Mouse (Mus musculus) embryo, embryonic 9.5 days (tissue): ENCODE measurements around the gene Slco3a1.

ENCODE experiments used
- DNase-seq: peaks from one replicate; pipeline ENCODE4 v3.0.0-alpha.2; 2017; ENCODE audit errors: extremely low spot score

The Slco3a1 gene

DNA sequence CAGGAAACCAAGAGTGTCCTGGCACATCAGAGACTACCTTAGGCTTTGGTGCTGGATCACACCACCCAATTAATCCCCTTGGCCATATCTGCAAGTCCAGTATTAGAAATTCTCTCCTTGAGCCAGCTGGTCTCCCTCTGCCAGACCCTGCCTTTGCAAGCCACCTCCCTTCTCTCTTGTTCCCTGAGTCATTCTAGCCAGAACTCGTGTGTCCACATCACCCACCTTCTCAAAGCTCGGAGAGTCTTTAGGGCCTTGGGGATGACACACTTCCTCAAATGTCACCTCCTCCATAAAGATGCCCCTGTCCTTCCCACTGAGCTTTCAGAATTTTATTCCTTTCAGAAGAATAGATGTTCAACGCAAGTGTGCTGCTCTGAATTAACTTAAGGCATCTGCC lies 172.3 kb downstream of the Slco3a1 start:
- no peak for DNase-seq

DNA sequence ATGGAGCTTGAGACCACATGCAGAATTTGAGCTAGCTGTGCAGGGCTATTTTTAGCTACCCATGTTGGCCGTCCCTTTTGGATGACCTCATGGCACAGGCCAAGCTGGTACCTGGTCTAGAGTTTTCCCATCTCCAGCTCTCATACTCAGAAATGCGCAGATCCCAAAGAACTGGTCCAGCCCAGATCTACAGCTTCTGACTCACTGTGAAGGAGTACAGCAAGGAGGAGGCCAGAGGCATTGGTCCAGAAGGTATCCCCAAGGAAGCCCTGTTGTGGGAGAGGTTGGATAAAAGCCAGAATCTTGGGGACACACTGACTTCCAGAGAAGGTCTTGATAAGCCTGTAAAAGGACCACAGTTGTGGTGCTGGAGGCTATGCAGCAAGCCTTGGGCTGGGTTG lies 172.7 kb downstream of the Slco3a1 start:
- DNase-seq = no peak

DNA sequence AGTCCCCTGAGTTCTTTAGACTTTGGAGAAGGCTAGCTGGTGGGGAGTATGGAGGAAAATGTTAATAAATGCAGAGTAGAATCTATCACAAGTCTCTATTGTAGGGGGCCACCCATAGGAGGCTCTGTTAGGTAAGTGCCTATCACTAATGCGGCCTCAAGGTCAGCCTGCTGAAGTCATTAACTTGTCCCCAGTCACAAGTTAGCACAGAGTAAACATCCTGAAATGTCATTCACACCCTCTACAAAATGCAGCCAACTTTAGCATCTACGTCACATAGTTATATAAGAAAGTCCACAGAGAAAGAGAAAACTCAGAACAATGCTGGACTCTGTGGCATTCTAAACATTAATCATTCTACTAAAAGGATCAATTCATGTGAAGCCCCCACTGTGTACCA lies 173.5 kb downstream of the Slco3a1 start:
- DNase-seq = no peak

GRCm38 (mm10) chr7:74377909-74378308 lies 176.7 kb downstream of the Slco3a1 start:
- DNase-seq = no peak

DNA sequence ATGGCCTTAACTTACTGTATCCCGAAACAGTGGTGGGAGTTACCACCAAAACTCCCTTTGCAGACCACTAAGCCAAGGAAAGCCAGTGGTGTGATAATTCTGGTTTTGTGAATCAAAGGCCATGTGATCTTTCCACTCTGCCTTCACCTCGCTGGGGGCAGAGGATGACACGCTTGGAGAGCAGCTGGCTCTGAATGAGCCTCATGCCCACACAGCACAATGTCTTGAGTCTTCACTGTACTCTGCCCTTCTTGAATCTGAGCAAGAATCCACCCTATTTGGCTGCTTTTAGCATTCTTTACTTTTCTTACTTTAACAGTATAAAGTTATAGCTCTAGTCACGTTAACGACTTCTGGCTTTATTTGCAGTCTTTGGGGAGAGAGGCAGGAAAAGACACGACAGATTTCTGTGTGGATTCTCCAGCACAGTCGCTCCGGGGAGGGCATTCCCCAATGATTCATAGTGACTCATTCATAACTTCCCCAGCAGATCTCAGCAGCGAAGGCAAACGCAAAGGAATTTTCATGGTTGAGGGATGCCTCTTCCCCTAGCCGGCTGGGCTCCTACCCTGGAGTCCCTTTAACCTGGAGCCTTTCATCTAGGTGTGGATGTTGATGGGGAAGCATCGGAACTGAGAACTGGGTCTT lies 178.1 kb downstream of the Slco3a1 start:
- DNase-seq = no peak

- no peak for DNase-seq
Observed at GRCm38 (mm10) chr7:74375174-74375957, 179.2 kb downstream of the Slco3a1 start.

DNA sequence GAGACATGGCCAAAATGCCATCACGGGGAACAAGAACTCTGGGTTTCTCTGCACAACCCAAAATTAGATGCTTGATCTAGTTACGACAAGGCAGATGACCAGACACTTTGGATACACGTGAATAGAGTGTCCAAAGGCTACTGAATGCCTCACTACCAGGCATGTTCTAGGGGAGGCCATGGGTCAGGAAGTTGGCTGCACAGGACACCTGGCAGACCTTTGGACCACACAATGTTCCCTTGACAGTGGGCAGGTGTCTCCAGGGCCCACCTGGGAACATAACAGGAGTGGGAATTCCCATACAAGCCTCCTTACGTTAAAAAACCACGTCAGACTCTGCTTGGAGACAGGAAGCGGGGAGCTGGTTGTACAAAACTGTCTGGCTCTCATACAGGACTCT lies 181.5 kb downstream of the Slco3a1 start:
- no peak for DNase-seq

GRCm38 (mm10) chr7:74372141-74372582 lies 182.4 kb downstream of the Slco3a1 start:
- no peak for DNase-seq

- DNase-seq = no peak
Observed at GRCm38 (mm10) chr7:74371656-74372055, 182.9 kb downstream of the Slco3a1 start.

DNA sequence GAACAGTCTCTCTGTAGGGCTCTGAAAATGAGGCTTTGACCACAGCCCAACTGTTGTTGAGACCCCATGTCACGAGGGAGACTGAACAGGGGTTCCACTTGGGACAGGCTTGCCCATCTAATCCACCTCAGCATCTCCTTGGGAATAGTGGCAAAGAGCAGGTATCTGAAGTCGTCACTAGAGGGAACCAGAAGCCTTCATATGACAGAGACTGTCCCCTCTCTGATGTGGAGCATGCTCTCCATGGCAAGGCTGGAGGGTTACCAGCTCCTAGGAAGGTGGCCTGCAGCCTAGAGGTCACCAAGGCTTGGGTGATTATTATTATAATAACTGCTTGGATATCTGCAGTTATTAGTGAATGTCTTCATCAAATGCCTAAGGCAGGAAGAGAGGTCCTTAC lies 183.4 kb downstream of the Slco3a1 start:
- peak; percentile 48 for DNase-seq

GRCm38 (mm10) chr7:74369657-74370056 lies 184.9 kb downstream of the Slco3a1 start:
- peak; percentile 18 for DNase-seq

DNA sequence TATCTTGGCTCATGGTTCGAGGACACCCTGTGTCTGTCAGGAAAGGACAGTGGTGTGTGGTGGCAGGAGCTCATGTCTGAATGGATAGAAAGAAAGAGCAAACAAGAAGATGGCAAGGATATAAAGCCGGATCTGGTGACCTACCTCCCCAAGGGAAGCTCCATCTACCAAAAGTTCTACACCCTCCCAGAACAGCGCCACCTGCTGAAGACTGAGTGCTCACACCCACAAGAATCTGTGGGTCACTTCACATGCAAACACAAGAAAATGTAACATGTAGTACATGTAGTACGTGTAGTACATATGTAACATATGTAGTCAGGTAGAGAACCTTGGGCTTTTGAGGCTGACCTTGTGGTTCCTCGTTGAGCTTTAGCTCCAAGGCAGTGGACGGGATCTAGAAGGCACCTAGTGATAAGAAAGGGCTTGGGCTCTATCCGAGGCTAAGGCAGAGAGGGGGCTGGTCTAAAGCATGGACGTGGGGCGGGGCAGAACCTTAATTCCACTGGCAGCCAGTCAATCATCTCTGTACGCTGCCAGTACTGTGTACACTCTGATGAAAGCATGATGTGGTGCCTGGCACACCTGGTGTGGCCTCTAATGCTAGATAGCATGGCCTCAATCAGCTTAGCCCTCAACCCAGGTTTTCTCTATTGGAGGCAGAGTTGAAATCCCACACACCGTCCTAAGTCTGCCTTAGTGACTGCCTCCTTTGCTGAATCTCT lies 186.2 kb downstream of the Slco3a1 start:
- DNase-seq = no peak

GRCm38 (mm10) chr7:74367350-74367749 lies 187.2 kb downstream of the Slco3a1 start:
- DNase-seq = peak; percentile 53

DNA sequence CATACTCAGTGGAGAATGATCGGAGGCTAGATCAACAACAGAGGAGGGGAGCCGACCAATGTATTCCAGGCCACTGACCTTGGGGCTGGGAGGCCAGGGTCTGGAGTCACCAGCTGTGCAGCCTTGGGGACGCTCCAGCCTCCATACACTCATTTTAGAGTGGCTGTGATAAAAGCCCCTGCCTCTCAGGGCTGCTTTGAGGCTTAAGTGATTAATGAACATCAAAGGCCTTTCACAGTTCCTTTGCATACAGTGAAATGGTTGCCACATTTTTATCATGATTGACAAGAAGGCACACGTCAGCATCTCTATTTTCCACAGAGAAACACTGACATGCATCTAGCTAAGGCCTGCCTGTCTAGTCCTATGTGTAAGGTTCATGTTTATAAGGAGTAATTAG lies 189.0 kb downstream of the Slco3a1 start:
- DNase-seq = no peak

- DNase-seq = no peak
Observed at GRCm38 (mm10) chr7:74364956-74365355, 189.6 kb downstream of the Slco3a1 start.

DNA sequence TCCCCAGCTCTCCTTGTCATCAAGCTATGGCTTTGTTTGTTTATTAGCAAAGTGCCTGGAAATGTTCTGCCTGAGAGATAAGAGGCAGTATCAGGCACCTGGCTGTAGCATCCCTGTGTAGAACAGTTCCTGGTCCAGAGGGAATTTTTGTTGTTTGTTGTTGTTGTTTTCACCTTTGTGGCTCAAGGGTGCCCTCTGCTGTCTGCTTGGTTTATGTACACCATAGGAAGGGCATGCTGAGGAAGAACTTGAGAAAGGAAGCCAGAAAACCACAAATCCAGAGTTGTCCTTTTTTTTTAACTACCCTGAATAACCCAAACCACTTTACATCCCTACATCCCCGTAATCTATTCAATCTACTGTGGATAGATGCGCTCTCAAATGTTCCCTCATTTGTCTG lies 191.1 kb downstream of the Slco3a1 start:
- DNase-seq = peak; percentile 34

- DNase-seq = no peak
Observed at GRCm38 (mm10) chr7:74361677-74362076, 192.9 kb downstream of the Slco3a1 start.

- DNase-seq = peak; percentile 34
Observed at GRCm38 (mm10) chr7:74357027-74357426, 197.6 kb downstream of the Slco3a1 start.

DNA sequence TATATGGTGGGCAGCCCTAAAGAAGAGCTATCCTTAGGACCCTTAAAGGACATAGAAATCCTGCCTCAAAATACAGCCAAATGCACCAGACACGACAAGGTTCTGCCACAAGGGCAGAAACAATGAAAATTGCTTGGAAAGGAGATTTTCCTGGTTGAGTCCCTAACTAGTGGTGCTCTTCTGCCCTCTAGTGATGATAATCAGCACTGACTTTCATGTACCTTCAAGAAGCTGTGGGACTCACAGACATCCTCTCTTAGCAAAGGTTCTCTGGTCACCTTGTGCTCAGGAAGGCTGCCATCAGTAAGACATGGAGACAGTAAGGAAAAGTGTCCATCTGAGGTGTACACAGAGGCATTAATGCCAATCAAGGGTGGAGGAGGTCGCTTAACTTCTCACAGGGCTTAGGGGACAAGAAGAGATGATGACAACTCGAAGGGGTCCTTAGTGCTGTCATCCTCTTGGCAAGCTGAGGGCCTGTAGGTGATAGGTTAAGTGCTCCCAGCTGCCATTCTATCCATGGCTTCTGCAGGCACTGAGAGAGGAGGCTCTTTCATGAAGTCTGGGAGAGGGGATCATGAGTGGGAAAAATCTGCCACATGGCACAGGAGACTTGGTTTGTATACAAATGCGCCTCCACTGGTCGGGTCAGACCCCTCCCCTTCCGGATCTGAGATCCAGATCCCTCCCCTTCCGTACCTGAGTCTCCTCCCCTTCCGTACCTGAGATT lies 199.9 kb downstream of the Slco3a1 start:
- DNase-seq = peak; percentile 73

DNA sequence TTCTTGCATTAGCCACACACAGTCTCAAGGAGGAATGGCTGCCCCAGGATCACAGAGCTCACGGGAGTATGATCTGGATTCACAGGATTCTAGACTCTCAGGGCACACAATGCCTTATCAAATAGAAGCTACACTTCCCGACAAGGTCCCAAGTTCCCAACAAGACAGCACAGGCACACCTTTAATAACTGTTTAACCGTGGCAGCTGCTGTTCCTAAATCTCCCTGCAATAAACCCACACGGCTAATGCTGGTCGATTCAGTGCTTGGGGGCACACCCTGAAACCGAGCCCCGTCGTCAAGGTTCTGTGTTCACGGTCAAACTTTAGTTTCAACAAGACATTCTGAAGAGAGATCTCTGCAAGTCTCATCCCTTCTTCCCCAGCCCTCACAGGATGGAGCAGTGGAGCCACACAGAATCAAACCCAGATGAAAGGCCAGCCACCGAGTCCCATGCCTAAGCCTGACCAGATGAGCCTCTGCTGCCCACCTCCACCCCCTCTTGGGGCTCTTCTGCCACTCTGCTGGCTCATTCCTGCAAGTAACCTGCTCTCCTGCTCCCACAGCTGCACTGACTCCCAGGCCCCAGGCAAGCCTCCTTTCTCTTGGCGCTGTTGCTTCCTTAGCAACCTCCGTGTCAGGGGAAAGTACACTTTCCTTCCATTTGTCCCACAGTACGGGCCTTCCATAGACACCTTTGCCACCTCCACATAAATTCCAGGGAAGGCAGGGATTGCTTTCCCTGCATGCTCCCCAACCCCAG lies 200.7 kb downstream of the Slco3a1 start:
- peak; percentile 8 for DNase-seq

GRCm38 (mm10) chr7:74353240-74353639 lies 201.3 kb downstream of the Slco3a1 start:
- no peak for DNase-seq
